In genomic region chr2:158937948-158938565, GRCm38 (mm10) we compare ENCODE assay signal across 13 mouse cellular contexts.
DNase-seq lines count a peak whose midpoint lies in the region; ATAC-seq and TF ChIP-seq lines count a peak whose summit lies in the region.
"Had no signal": no experiment of that assay in that cellular context is flagged by ENCODE, and none has a peak within 500 bp of the region (broad histone marks: within the 10 kb centered on the region; RNA-seq: fewer than 3 reads in every experiment).

No protein-coding gene starts in this region.

- DNase-seq in forebrain, postnatal 0 days: peak; percentile 67
- peak; percentile 45 to 77 for DNase-seq in layer of hippocampus, postnatal 14 days (ENCODE audit: low spot score in 2 of 2)
- DNase-seq in right cerebral cortex, postnatal 10 days (ENCODE audit: low spot score in 2 of 2): peak; percentile 80 to 82
- DNase-seq in thymus, postnatal 10 days (ENCODE audit: low spot score in 2 of 2): no peak
- no peak for DNase-seq in liver, postnatal 0 days
- DNase-seq: embryo, embryonic 11 days; heart, adult 11 months; lung, adult 18-20 months; thymus, postnatal 14 days had no signal

- WGBS in hindbrain, embryonic 15.5 days: 53% methylated on average over 2 of the region's 2 CpGs
- WGBS in hindbrain, embryonic 12.5 days: 78% methylated on average over 2 of the region's 2 CpGs
- WGBS in forebrain, postnatal 0 days: 27% methylated on average over 2 of the region's 2 CpGs
- 79% methylated on average over 2 of the region's 2 CpGs for WGBS in liver, postnatal 0 days (ENCODE audit: insufficient replicate concordance)

- H3K9ac ChIP-seq in hindbrain, embryonic 15.5 days: no peak overlapping the region
- H3K9ac ChIP-seq in hindbrain, embryonic 12.5 days: no peak overlapping the region
- H3K9ac ChIP-seq in forebrain, postnatal 0 days: no peak overlapping the region
- no peak overlapping the region for H3K9ac ChIP-seq in liver, postnatal 0 days (replicated peaks)

- no peak for TF ChIP-seq CTCF in forebrain, postnatal 0 days (IDR thresholded peaks at IDR 0.05; ENCODE audit: low read depth)
- TF ChIP-seq CTCF in liver, postnatal 0 days (IDR thresholded peaks at IDR 0.05; ENCODE audit: low read depth): no peak

- no peak overlapping the region for H3K4me2 ChIP-seq in hindbrain, embryonic 15.5 days
- H3K4me2 ChIP-seq in hindbrain, embryonic 12.5 days (replicated peaks): no peak overlapping the region
- H3K4me2 ChIP-seq in forebrain, postnatal 0 days (ENCODE audit: low read depth): no peak overlapping the region
- no peak overlapping the region for H3K4me2 ChIP-seq in liver, postnatal 0 days (ENCODE audit: low read depth, low read length)

- H3K4me1 ChIP-seq in hindbrain, embryonic 15.5 days (replicated peaks): no peaks in the 10 kb centered on the region
- H3K4me1 ChIP-seq in hindbrain, embryonic 12.5 days: no peaks in the 10 kb centered on the region
- H3K4me1 ChIP-seq in forebrain, postnatal 0 days (ENCODE audit: insufficient read depth): no peaks in the 10 kb centered on the region
- no peaks in the 10 kb centered on the region for H3K4me1 ChIP-seq in liver, postnatal 0 days (ENCODE audit: insufficient read depth)
- H3K4me1 ChIP-seq: megakaryocyte, embryonic 14.5 days had no signal

- no peak overlapping the region for H3K27ac ChIP-seq in hindbrain, embryonic 15.5 days (replicated peaks)
- no peak overlapping the region for H3K27ac ChIP-seq in hindbrain, embryonic 12.5 days
- no peak overlapping the region for H3K27ac ChIP-seq in forebrain, postnatal 0 days (ENCODE audit: low read depth, low read length)
- H3K27ac ChIP-seq in liver, postnatal 0 days (ENCODE audit: low read depth): no peak overlapping the region
- H3K27ac ChIP-seq: kidney, postnatal 0 days had no signal

- TF ChIP-seq EP300 in liver, postnatal 0 days (IDR thresholded peaks at IDR 0.05; ENCODE audit: low read depth): no peak

- no peaks in the 10 kb centered on the region for H3K36me3 ChIP-seq in hindbrain, embryonic 15.5 days
- no peaks in the 10 kb centered on the region for H3K36me3 ChIP-seq in hindbrain, embryonic 12.5 days
- H3K36me3 ChIP-seq in forebrain, postnatal 0 days (ENCODE audit: insufficient read depth): no peaks in the 10 kb centered on the region
- H3K36me3 ChIP-seq in liver, postnatal 0 days (replicated peaks; ENCODE audit: insufficient read depth, low read length): no peaks in the 10 kb centered on the region

- H3K9me3 ChIP-seq in hindbrain, embryonic 15.5 days: no peaks in the 10 kb centered on the region
- no peaks in the 10 kb centered on the region for H3K9me3 ChIP-seq in hindbrain, embryonic 12.5 days (replicated peaks)
- H3K9me3 ChIP-seq in forebrain, postnatal 0 days (ENCODE audit: low read length): no peaks in the 10 kb centered on the region
- peaks cover 7% of the 10 kb centered on the region for H3K9me3 ChIP-seq in liver, postnatal 0 days (ENCODE audit: low read length)

- ATAC-seq in hindbrain, embryonic 15.5 days (ENCODE audit: low FRiP score, low read depth): peak; percentile 81; the same call in 1 of the 2 replicates
- no peak for ATAC-seq in hindbrain, embryonic 12.5 days (ENCODE audit: low FRiP score)
- peak; percentile 83 for ATAC-seq in forebrain, postnatal 0 days
- no peak for ATAC-seq in liver, postnatal 0 days

- H3K4me3 ChIP-seq in hindbrain, embryonic 15.5 days: no peak overlapping the region
- no peak overlapping the region for H3K4me3 ChIP-seq in hindbrain, embryonic 12.5 days
- no peak overlapping the region for H3K4me3 ChIP-seq in forebrain, postnatal 0 days (ENCODE audit: low read depth, low read length)
- no peak overlapping the region for H3K4me3 ChIP-seq in liver, postnatal 0 days (ENCODE audit: low read depth, low read length)

- H3K27me3 ChIP-seq in hindbrain, embryonic 15.5 days: no peaks in the 10 kb centered on the region
- no peaks in the 10 kb centered on the region for H3K27me3 ChIP-seq in hindbrain, embryonic 12.5 days
- no peaks in the 10 kb centered on the region for H3K27me3 ChIP-seq in forebrain, postnatal 0 days (ENCODE audit: insufficient read depth, low read length)
- no peaks in the 10 kb centered on the region for H3K27me3 ChIP-seq in liver, postnatal 0 days (ENCODE audit: insufficient read depth, low read length)
- H3K27me3 ChIP-seq: megakaryocyte, embryonic 14.5 days had no signal

Comparison
In these comparisons a context has a peak if more than half of its experiments do, and no peak if none do; other contexts are left out.
1. ATAC-seq: peak in hindbrain, embryonic 15.5 days (single experiment) and forebrain, postnatal 0 days (single experiment); none in hindbrain, embryonic 12.5 days (single experiment) and liver, postnatal 0 days (single experiment).
2. DNase-seq: peak in forebrain, postnatal 0 days (single experiment), layer of hippocampus, postnatal 14 days (2 of 2) and right cerebral cortex, postnatal 10 days (2 of 2); none in thymus, postnatal 10 days (0 of 2) and liver, postnatal 0 days (single experiment).